Mouse (Mus musculus): ENCODE measurements at regions not wholly inside any gene's neighbourhood (a gene's known extent, or its start where the extent isn't known, plus 50 kb on each side); places are given as distances from the start of the nearest gene placed in this dataset.

DNA sequence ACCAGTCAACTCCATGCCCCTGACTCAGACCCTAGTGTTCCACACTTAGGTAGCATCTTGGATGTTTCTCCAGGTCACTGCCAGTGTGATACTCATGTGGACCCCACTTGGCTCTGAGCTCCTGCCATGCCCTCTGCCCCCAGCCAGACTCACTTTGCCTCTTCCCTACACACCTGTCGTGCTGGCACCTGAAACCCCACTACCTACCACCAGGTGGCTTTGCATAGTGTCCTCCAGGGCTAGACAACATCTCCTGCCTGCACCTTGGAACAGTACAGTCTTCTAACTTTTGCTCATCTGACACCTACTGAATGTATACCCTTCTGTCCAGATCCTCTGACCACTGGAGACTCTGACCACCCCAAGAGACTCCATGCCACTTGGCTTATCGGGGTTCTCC, 80.6 kb downstream of the Fam53a start:
- ATAC-seq (ENCODE audit: low read depth) = no peak
- no peak for DNase-seq
- H3K27ac ChIP-seq = no peak overlapping the region
- H3K4me2 ChIP-seq = no peak overlapping the region
- H3K4me1 ChIP-seq (replicated peaks) = no peaks in the 10 kb centered on the region
- WGBS (ENCODE audit: insufficient replicate concordance) = 43% methylated on average over 2 of the region's 2 CpGs
- H3K36me3 ChIP-seq = no peaks in the 10 kb centered on the region
- no peak overlapping the region for H3K9ac ChIP-seq
- 0 out of 2 replicates have a peak, but pooled peaks cover 4% of the 10 kb centered on the region for H3K27me3 ChIP-seq
- H3K4me3 ChIP-seq (replicated peaks) = no peak overlapping the region
- no peaks in the 10 kb centered on the region for H3K9me3 ChIP-seq (replicated peaks)

DNA sequence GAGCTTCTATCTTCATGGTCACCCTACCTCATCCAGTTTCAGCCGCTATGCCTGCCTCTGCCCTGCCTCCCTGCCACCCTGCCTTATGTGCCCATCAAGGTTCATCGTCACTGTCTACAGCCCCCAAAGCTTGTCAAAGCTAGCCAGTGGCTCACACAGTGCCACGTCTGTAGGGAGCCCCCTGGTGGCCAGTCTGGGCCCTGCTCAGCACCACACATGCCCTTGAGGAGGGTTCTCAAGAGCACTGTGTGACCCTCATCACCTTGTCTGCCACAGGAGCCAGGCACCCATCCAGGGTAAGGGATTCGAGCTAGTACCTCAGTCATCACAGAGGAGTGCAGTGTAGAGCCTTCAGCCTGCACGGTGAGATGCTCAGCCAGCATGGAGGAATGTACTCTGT, 86.1 kb downstream of the Fam53a start:
- Histone ChIP-seq H3K4me2 (no peak overlapping the region), H3K27ac (no peak overlapping the region), H3K9me3 (replicated peaks) (no peaks in the 10 kb centered on the region), H3K4me3 (replicated peaks) (no peak overlapping the region), H3K27me3 (peaks cover 46% of the 10 kb centered on the region), H3K9ac (no peak overlapping the region), H3K4me1 (replicated peaks) (no peaks in the 10 kb centered on the region), H3K36me3 (no peaks in the 10 kb centered on the region)
- peak; percentile 34 for DNase-seq
- 15% methylated on average over 5 of the region's 5 CpGs for WGBS (ENCODE audit: insufficient replicate concordance)
- 0 out of 2 replicates have a peak, but pooled peaks have one; percentile 45 for ATAC-seq (ENCODE audit: low read depth)

DNA sequence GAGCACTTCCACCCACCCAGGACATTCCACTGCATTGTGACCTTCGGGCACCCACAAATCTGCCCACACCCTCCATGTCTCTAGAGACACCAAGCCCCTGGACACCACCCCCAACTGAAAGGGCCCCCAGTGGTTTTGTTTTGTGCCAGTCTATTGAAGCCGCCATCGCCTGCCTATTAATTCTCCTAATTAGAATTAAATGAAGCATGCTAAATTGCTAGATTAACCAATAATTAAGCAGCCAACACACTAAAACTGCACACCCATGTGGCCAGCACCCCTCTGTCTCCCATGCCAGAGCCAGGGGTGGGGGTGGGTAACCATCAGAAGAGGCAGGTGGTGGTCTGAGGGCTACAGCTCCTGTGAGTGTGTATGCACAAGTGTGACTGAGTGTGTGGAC, 86.8 kb downstream of the Fam53a start:
- ATAC-seq (ENCODE audit: low read depth) (no peak), DNase-seq (no peak)
- H3K36me3 ChIP-seq = no peaks in the 10 kb centered on the region
- no peak overlapping the region for H3K4me3 ChIP-seq (replicated peaks)
- H3K27ac ChIP-seq = no peak overlapping the region
- no peak overlapping the region for H3K4me2 ChIP-seq
- H3K9me3 ChIP-seq (replicated peaks) = no peaks in the 10 kb centered on the region
- 77% methylated on average over 3 of the region's 3 CpGs for WGBS (ENCODE audit: insufficient replicate concordance)
- no peaks in the 10 kb centered on the region for H3K4me1 ChIP-seq (replicated peaks)
- peaks cover 51% of the 10 kb centered on the region for H3K27me3 ChIP-seq
- no peak overlapping the region for H3K9ac ChIP-seq

DNA sequence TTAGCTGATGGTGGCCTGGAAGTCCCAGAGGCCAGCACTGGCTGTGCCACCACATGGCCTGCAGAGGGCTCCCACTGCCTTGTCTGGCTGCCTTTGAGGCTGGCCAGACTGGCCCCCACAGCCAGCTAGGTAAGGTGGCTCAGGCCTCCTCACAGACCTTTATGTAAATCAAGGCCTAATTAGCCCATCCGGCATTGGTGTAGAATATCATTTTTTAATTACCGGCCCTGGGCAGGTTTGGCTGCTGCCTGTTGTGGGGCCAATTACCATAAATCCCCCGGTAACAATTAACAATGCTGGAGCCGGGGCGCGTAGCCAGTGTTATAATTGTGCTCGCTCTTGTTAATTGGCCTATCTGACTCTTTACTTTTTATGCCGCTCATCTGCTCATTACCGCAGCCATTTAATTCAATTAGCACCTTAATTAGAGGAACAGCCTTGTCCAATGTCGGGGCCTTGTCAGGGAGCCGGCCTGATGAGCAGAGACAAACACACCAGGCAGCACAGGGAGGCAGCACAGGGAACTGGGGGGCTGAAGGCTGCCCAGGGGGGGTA, 87.4 kb downstream of the Fam53a start:
- Histone ChIP-seq H3K9ac (no peak overlapping the region), H3K4me3 (replicated peaks) (no peak overlapping the region), H3K36me3 (no peaks in the 10 kb centered on the region), H3K4me2 (no peak overlapping the region), H3K4me1 (replicated peaks) (no peaks in the 10 kb centered on the region), H3K27me3 (peaks cover 57% of the 10 kb centered on the region), H3K27ac (no peak overlapping the region), H3K9me3 (replicated peaks) (no peaks in the 10 kb centered on the region)
- 69% methylated on average over 11 of the region's 11 CpGs for WGBS (ENCODE audit: insufficient replicate concordance)
- no peak for ATAC-seq (ENCODE audit: low read depth)
- DNase-seq = no peak

DNA sequence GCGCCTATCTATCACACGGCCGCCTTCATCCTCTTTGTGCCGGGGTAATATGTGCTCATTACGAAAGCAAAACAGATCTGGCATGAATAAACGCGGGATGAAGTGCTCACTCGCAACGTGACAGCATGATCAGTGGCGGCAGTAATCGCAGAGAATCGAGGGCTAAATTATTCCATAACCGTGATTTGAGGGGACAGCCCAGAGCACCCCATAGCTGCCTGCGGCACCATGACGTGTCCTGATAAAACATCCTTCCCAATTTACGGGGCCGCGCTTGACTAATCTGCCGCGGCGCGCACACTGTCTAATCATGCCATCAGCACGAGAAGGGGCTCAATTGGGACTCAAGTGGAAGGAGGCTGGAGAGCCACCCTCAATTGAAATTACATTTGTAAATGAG, 89.2 kb downstream of the Fam53a start:
- Histone ChIP-seq H3K9ac (no peak overlapping the region), H3K36me3 (no peaks in the 10 kb centered on the region), H3K27ac (no peak overlapping the region), H3K4me1 (replicated peaks) (no peaks in the 10 kb centered on the region), H3K27me3 (peaks cover 75% of the 10 kb centered on the region), H3K4me2 (no peak overlapping the region), H3K4me3 (replicated peaks) (no peak overlapping the region), H3K9me3 (replicated peaks) (no peaks in the 10 kb centered on the region)
- DNase-seq (no peak), ATAC-seq (ENCODE audit: low read depth) (no peak)
- WGBS (ENCODE audit: insufficient replicate concordance) = 47% methylated on average over 23 of the region's 23 CpGs

DNA sequence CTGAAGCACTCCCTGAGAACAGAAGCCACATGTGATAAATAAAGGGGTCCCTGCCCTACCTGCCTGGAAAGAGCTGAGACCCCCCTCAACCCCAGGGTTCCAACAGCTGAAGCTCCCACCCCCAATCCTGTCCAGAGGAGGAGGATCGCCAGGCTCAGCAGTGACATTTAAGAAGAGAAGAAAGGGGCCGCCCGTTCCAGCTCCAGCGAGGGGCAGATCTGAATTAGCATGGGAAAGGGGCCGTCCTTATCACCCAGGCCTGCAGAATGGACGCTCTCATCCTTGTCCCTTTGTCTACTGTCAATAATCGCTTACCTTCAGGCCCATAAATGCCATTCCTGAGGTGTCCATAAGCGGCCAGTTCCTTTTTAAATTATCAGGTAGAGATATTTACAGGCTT, 92.0 kb downstream of the Fam53a start:
- 20% methylated on average over 8 of the region's 8 CpGs for WGBS (ENCODE audit: insufficient replicate concordance)
- H3K27me3 ChIP-seq = peaks cover 98% of the 10 kb centered on the region

DNA sequence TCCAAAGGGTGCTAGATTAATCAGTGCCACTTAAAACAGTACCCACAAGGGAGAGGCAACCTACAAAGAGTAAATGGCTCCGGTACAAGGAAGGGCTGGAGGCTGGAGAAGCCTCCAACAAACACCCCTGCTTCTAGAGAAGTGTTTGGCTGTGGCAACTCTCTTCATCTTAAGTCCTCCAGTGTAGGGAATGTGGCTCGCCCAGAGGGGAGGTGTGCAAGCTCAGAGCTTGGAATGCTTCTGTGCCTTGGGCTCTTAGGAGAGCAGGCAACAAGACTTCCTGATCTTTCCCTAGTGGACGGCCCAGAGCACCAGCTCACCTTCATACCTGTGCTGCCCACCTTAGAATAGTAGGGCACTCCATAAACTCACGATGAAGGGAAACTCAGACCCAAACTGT, 92.4 kb downstream of the Fam53a start:
- Histone ChIP-seq H3K9me3 (replicated peaks) (no peaks in the 10 kb centered on the region), H3K27me3 (peaks cover 98% of the 10 kb centered on the region), H3K4me3 (replicated peaks) (no peak overlapping the region), H3K9ac (no peak overlapping the region), H3K36me3 (no peaks in the 10 kb centered on the region), H3K27ac (no peak overlapping the region), H3K4me1 (replicated peaks) (0 out of 2 replicates have a peak, but pooled peaks cover 2% of the 10 kb centered on the region), H3K4me2 (no peak overlapping the region)
- WGBS (ENCODE audit: insufficient replicate concordance) = 46% methylated on average over 4 of the region's 4 CpGs
- no peak for DNase-seq
- no peak for ATAC-seq (ENCODE audit: low read depth)

More for the DNA sequence above, 92.0 kb downstream of the Fam53a start:
- Histone ChIP-seq H3K4me3 (replicated peaks) (no peak overlapping the region), H3K4me2 (no peak overlapping the region), H3K4me1 (replicated peaks) (0 out of 2 replicates have a peak, but pooled peaks cover 2% of the 10 kb centered on the region), H3K36me3 (no peaks in the 10 kb centered on the region), H3K27ac (no peak overlapping the region), H3K9ac (no peak overlapping the region), H3K9me3 (replicated peaks) (no peaks in the 10 kb centered on the region)
- DNase-seq = no peak
- ATAC-seq (ENCODE audit: low read depth) = no peak

DNA sequence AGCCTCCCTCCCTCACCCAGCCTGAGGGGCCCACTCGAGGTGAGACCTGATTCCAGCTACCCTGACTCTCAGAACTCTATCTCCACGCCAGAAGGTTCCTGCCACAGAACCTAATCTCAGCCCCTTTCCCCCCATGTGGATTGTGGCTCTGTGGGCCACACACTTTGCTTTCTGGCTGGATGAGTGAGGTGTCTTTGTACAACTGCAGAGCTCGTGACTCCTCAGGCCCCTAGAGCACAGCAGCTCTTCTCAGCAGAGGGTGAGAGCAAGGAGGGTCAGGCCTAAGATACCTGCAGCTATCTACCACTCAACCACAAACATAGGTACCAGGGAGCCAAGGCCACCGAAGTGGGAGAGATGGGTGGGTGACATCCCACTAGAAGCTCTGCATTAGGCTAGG, 93.2 kb downstream of the Fam53a start:
- Histone ChIP-seq H3K9me3 (replicated peaks) (no peaks in the 10 kb centered on the region), H3K4me2 (no peak overlapping the region), H3K4me1 (replicated peaks) (0 out of 2 replicates have a peak, but pooled peaks cover 2% of the 10 kb centered on the region), H3K9ac (no peak overlapping the region), H3K4me3 (replicated peaks) (no peak overlapping the region), H3K36me3 (no peaks in the 10 kb centered on the region), H3K27ac (no peak overlapping the region), H3K27me3 (peaks cover 97% of the 10 kb centered on the region)
- no peak for ATAC-seq (ENCODE audit: low read depth)
- DNase-seq = no peak
- whole genome bisulfite sequencing (ENCODE audit: insufficient replicate concordance) = 37% methylated on average over 4 of the region's 4 CpGs

DNA sequence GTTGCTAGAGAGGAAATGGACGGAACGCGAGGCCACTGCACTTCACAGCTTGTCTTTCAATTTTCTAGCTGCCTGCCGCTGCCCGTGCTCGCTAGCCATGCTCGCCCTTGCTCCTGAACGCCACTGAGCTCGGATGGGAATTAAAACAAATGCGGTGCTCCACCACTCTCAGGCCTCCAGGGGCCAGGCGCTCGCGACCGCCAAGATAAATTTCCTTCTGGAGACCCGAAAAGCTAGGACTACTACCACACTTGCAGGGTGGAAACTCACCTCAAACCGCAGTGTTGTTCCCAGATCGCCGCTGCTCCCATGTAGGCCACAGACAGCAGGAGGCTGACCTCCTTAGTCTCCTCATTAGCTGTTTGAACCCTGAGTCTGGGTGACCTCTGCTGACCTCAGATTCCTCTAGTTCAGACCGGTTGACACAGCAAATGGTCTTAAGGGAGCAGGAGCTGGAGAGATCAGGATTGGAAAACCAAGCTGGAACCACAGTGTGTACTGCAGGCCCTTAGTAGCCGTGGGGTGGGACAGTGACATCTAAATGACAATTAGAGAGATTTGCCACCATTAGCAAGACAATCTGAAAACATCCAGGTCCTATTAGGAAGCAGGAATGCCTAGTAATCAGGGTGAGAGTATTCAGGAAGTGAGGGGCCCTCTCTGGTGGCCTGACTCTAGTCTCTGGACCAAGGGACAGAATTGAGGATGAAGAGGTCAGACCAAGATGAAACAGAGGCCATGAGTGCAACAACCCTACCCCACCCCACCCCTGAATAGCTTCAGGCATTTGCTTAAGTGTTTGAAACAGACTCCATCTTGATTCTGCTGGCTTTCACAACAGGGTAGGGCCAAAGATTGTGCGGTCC, 94.1 kb downstream of the Fam53a start:
- Histone ChIP-seq H3K27ac (no peak overlapping the region), H3K27me3 (peaks cover 90% of the 10 kb centered on the region), H3K4me2 (peak overlapping the region; percentile 9; the same call in 1 of the 2 replicates), H3K4me3 (replicated peaks) (no peak overlapping the region), H3K9ac (no peak overlapping the region), H3K9me3 (replicated peaks) (no peaks in the 10 kb centered on the region), H3K36me3 (no peaks in the 10 kb centered on the region), H3K4me1 (replicated peaks) (0 out of 2 replicates have a peak, but pooled peaks cover 2% of the 10 kb centered on the region)
- 12% methylated on average over 21 of the region's 21 CpGs for WGBS (ENCODE audit: insufficient replicate concordance)
- ATAC-seq (ENCODE audit: low read depth) (no peak), DNase-seq (no peak)

DNA sequence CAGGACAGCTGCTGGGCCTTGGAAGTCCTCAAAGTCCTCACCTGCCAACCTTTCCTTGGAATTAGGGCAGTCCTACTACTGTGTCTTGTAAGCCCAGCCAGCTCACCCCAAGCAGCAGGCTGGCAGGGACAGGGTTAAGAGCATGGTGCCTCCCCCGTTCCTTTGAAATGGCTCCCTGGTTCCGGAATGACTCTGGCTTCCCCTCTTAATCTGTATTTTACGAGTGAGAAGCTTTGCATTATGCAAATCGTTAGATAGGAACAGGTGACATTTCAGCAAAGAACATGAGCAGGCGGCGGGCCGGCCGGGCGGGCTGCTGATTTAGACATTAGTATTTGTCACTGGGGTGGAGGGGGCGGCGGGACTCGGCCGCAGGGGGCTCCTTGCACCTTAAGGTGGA, 95.1 kb downstream of the Fam53a start:
- no peaks in the 10 kb centered on the region for H3K36me3 ChIP-seq
- no peak overlapping the region for H3K4me3 ChIP-seq (replicated peaks)
- 6% methylated on average over 13 of the region's 13 CpGs for WGBS (ENCODE audit: insufficient replicate concordance)
- no peaks in the 10 kb centered on the region for H3K9me3 ChIP-seq (replicated peaks)
- no peak overlapping the region for H3K4me2 ChIP-seq
- DNase-seq (no peak), ATAC-seq (ENCODE audit: low read depth) (no peak)
- no peak overlapping the region for H3K9ac ChIP-seq
- H3K4me1 ChIP-seq (replicated peaks) = peaks cover 10% of the 10 kb centered on the region
- peaks cover 79% of the 10 kb centered on the region for H3K27me3 ChIP-seq
- no peak overlapping the region for H3K27ac ChIP-seq

DNA sequence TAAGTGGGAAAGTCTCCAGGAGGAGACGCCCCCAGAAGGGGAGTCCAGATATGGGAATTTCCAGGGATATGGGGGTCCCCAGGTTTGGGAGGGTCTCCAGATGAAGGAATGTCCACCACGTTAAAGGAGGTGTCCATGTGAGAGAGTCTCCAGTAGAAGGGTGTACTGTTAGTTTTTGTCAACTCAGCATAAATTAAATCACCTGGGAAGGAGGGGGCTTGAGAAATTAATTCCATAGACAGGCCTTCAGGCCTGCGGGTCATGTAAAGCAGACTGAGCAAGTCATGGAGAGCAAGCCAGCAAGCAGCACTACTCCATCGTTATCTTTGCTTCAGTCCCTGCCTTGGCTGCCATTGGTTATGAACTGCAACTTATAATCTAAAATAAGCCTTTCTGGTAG, 96.2 kb downstream of the Fam53a start:
- Histone ChIP-seq H3K27ac (no peak overlapping the region), H3K4me3 (replicated peaks) (no peak overlapping the region), H3K4me2 (no peak overlapping the region), H3K4me1 (replicated peaks) (peaks cover 22% of the 10 kb centered on the region), H3K36me3 (no peaks in the 10 kb centered on the region), H3K9me3 (replicated peaks) (no peaks in the 10 kb centered on the region), H3K27me3 (peaks cover 70% of the 10 kb centered on the region), H3K9ac (no peak overlapping the region)
- DNase-seq (no peak), ATAC-seq (ENCODE audit: low read depth) (no peak)
- WGBS (ENCODE audit: insufficient replicate concordance) = 61% methylated on average over 4 of the region's 4 CpGs

DNA sequence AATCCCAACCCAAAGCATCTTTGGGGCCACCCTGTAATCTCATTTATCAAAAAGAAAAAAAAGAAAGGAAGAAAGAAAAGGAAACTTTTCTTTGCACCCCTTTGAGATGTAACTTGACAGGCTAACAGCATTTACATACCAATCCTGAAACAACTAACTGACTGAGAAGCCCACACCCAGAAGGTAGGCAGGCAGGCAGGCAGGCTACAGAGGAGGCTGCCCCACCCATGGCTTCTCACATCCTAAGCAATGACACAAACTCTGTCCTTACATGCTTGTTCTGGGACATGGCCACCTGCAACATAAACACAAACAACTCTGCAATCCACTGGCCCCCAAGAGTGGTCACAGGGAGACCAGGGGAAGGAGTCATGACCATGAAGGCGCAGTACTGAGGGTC, 97.5 kb upstream of the Nkx1-1 start:
- ATAC-seq (ENCODE audit: low read depth) (no peak), DNase-seq (no peak)
- Histone ChIP-seq H3K9me3 (replicated peaks) (no peaks in the 10 kb centered on the region), H3K36me3 (no peaks in the 10 kb centered on the region), H3K4me1 (replicated peaks) (peaks cover 23% of the 10 kb centered on the region), H3K27ac (no peak overlapping the region), H3K4me3 (replicated peaks) (no peak overlapping the region), H3K27me3 (peaks cover 68% of the 10 kb centered on the region), H3K4me2 (no peak overlapping the region), H3K9ac (no peak overlapping the region)
- WGBS (ENCODE audit: insufficient replicate concordance) = 81% methylated on average over 1 of the region's 1 CpGs

Measured in liver, embryonic 13.5 days (tissue).